Mouse (Mus musculus): ENCODE measurements around the gene G6pc.
"Not testable (repeated sequence)": the region's sequence is repeated elsewhere in the genome, so short reads cannot be mapped to it uniquely, and the experiment has no call there.

The G6pc gene

GRCm38 (mm10) chr11:101367326-101367935, at the start of gene G6pc:
TSS of gene G6pc (plus strand) at chr11:101367561.
- no peak for DNase-seq

- DNase-seq: peak in 1 of 2 experiments; percentile 47
Measured at GRCm38 (mm10) chr11:101323609-101324008, 43.8 kb upstream of the G6pc start.

- no peak for DNase-seq
Measured at GRCm38 (mm10) chr11:101324763-101325162, 42.6 kb upstream of the G6pc start, which contains the start of gene Aoc2. TSS of gene Aoc2 (plus strand) at chr11:101325063.

GRCm38 (mm10) chr11:101325201-101325600, 42.2 kb upstream of the G6pc start:
- DNase-seq: not testable (repeated sequence)

GRCm38 (mm10) chr11:101326147-101326546, 41.2 kb upstream of the G6pc start:
- DNase-seq: no peak

- DNase-seq: no peak
Measured at GRCm38 (mm10) chr11:101327311-101327710, 40.0 kb upstream of the G6pc start.

- no peak for DNase-seq
Measured at GRCm38 (mm10) chr11:101328941-101329635, 38.3 kb upstream of the G6pc start.

GRCm38 (mm10) chr11:101330371-101330924, 36.9 kb upstream of the G6pc start, which contains the start of gene Aoc3:
TSS of gene Aoc3 (plus strand) at chr11:101330605.
- no peak for DNase-seq

- DNase-seq: not testable (repeated sequence)
Measured at GRCm38 (mm10) chr11:101330961-101331360, 36.4 kb upstream of the G6pc start.

- DNase-seq: no peak
Measured at GRCm38 (mm10) chr11:101332537-101332936, 34.8 kb upstream of the G6pc start.

GRCm38 (mm10) chr11:101334023-101334422, 33.3 kb upstream of the G6pc start:
- no peak for DNase-seq

GRCm38 (mm10) chr11:101334516-101334915, 32.8 kb upstream of the G6pc start:
- no peak for DNase-seq

GRCm38 (mm10) chr11:101335685-101336084, 31.7 kb upstream of the G6pc start:
- no peak for DNase-seq

GRCm38 (mm10) chr11:101338123-101338760, 29.1 kb upstream of the G6pc start:
- no peak for DNase-seq

- DNase-seq: no peak
Measured at GRCm38 (mm10) chr11:101347083-101347775, 20.1 kb upstream of the G6pc start.

- DNase-seq: no peak
Measured at GRCm38 (mm10) chr11:101348774-101349173, 18.6 kb upstream of the G6pc start.

- no peak for DNase-seq
Measured at GRCm38 (mm10) chr11:101349216-101349615, 18.1 kb upstream of the G6pc start.

- no peak for DNase-seq
Measured at GRCm38 (mm10) chr11:101351100-101351720, 16.2 kb upstream of the G6pc start.

GRCm38 (mm10) chr11:101351721-101352111, 15.6 kb upstream of the G6pc start:
- DNase-seq: no peak

- DNase-seq: no peak
Measured at GRCm38 (mm10) chr11:101353436-101353835, 13.9 kb upstream of the G6pc start.

GRCm38 (mm10) chr11:101354438-101355010, 12.8 kb upstream of the G6pc start:
- no peak for DNase-seq

GRCm38 (mm10) chr11:101355916-101356315, 11.4 kb upstream of the G6pc start:
- DNase-seq: no peak

All from spleen, adult 18-20 months (tissue).